Mouse (Mus musculus) liver, embryonic 15.5 days (tissue): ENCODE data around the gene Saa2. TPM values are rescaled to one million over a fixed set of nuclear protein-coding genes. Genes with fewer than 3 reads are reported as not detected.

ENCODE experiments used
- polyA plus RNA-seq: library from polyadenylated mRNA; unstranded; fragments of >200 nt; fragmentation: Nextera tagmentation; extraction: Ambion mirVana; gene quantifications from 2 replicates; pipeline ENCODE4 v1.2.1, GENCODE M21; 2015

The Saa2 gene
- polyA plus RNA-seq, 1 experiment from 2014 or later, result not detected

Other genes starting within 250 kb of the Saa2 start
- 5.2 TPM in 2 replicates for gene Sergef, start 112.0 kb upstream of the Saa2 start, polyA plus RNA-seq
- gene Tph1, start 79.3 kb upstream of the Saa2 start, polyA plus RNA-seq, result not detected in 2 replicates
- gene Saal1, start 41.1 kb upstream of the Saa2 start, polyA plus RNA-seq, result 11.4 and 12.3 TPM in 2 replicates
- 6.4 and 11.6 TPM in 2 replicates for gene Saa3, start 36.1 kb upstream of the Saa2 start, polyA plus RNA-seq
- gene Saa4, start 19.2 kb upstream of the Saa2 start, polyA plus RNA-seq, result 6.3 and 8.8 TPM in 2 replicates
- not detected in 2 replicates for gene Saa1, start 8.8 kb upstream of the Saa2 start, polyA plus RNA-seq
- gene Hps5, start 44.3 kb downstream of the Saa2 start, polyA plus RNA-seq, result 6.7 and 7.5 TPM in 2 replicates
- 25.4 and 26.3 TPM in 2 replicates for gene Gtf2h1, start 44.3 kb downstream of the Saa2 start, polyA plus RNA-seq
- gene Ldha, start 89.7 kb downstream of the Saa2 start, polyA plus RNA-seq, result 1,291 and 1,714 TPM in 2 replicates
- 0.18 TPM in 1 of 2 replicates, not detected in the other for gene Ldhc, start 109.4 kb downstream of the Saa2 start, polyA plus RNA-seq
- 55.0 and 57.6 TPM in 2 replicates for gene Tsg101, start 168.2 kb downstream of the Saa2 start, polyA plus RNA-seq
- 5.2 and 5.8 TPM in 2 replicates for gene Uevld, start 206.7 kb downstream of the Saa2 start, polyA plus RNA-seq
- not detected in 2 replicates for gene Gm9999, start 231.8 kb downstream of the Saa2 start, polyA plus RNA-seq